Mouse (Mus musculus): ENCODE measurements around the gene Tldc1.

Tldc1 gene

GRCm38 (mm10) chr8:119776668-119777245 is 1.5 kb downstream of the Tldc1 start:
- DNase-seq (ENCODE audit: low spot score in 2 of 2) = no peak

GRCm38 (mm10) chr8:119765761-119766444 is 12.3 kb downstream of the Tldc1 start:
- no peak for DNase-seq (ENCODE audit: low spot score in 2 of 2)

GRCm38 (mm10) chr8:119765311-119765710 is 12.9 kb downstream of the Tldc1 start:
- DNase-seq (ENCODE audit: low spot score in 2 of 2) = no peak

GRCm38 (mm10) chr8:119762226-119763220 is 15.7 kb downstream of the Tldc1 start:
- DNase-seq (ENCODE audit: low spot score in 2 of 2) = no peak

- no peak for DNase-seq (ENCODE audit: low spot score in 2 of 2)
Observed at GRCm38 (mm10) chr8:119761692-119762091, 16.5 kb downstream of the Tldc1 start.

- DNase-seq (ENCODE audit: low spot score in 2 of 2) = no peak
Observed at GRCm38 (mm10) chr8:119756538-119756937, 21.7 kb downstream of the Tldc1 start.

GRCm38 (mm10) chr8:119756147-119756461 is 22.1 kb downstream of the Tldc1 start:
- DNase-seq (ENCODE audit: low spot score in 2 of 2) = no peak

GRCm38 (mm10) chr8:119755238-119756146 is 22.7 kb downstream of the Tldc1 start:
- no peak for DNase-seq (ENCODE audit: low spot score in 2 of 2)

GRCm38 (mm10) chr8:119744604-119745003 is 33.6 kb downstream of the Tldc1 start:
- DNase-seq (ENCODE audit: low spot score in 2 of 2) = no peak

GRCm38 (mm10) chr8:119743291-119744026 is 34.8 kb downstream of the Tldc1 start:
- peak in 1 of 2 experiments; percentile 18 for DNase-seq (ENCODE audit: low spot score in 2 of 2)

- DNase-seq (ENCODE audit: low spot score in 2 of 2) = no peak
Observed at GRCm38 (mm10) chr8:119742409-119742808, 35.8 kb downstream of the Tldc1 start.

- no peak for DNase-seq (ENCODE audit: low spot score in 2 of 2)
Observed at GRCm38 (mm10) chr8:119740634-119741033, 37.6 kb downstream of the Tldc1 start.

- DNase-seq (ENCODE audit: low spot score in 2 of 2) = no peak
Observed at GRCm38 (mm10) chr8:119738129-119738907, 39.9 kb downstream of the Tldc1 start.

GRCm38 (mm10) chr8:119737093-119737900 is 40.9 kb downstream of the Tldc1 start:
- DNase-seq (ENCODE audit: low spot score in 2 of 2) = no peak

GRCm38 (mm10) chr8:119736348-119736917 is 41.8 kb downstream of the Tldc1 start:
- no peak for DNase-seq (ENCODE audit: low spot score in 2 of 2)

- no peak for DNase-seq (ENCODE audit: low spot score in 2 of 2)
Observed at GRCm38 (mm10) chr8:119732072-119732471, 46.1 kb downstream of the Tldc1 start.

- no peak for DNase-seq (ENCODE audit: low spot score in 2 of 2)
Observed at GRCm38 (mm10) chr8:119728351-119728895, 49.8 kb downstream of the Tldc1 start.

- no peak for DNase-seq (ENCODE audit: low spot score in 2 of 2)
Observed at GRCm38 (mm10) chr8:119727093-119727492, 51.1 kb downstream of the Tldc1 start.
